Mouse (Mus musculus) MEL (cell line): ENCODE measurements around the gene Efcab14. TPM values are rescaled to one million over a fixed set of nuclear protein-coding genes. Genes with fewer than 3 reads are reported as not detected.
A peak's percentile ranks its signal among the peaks of the same experiment; 100 is the strongest.

ENCODE experiments used
- DNase-seq: peaks from one replicate; pipeline ENCODE4 v3.0.0; 2011; ENCODE audit warnings: low read depth, low spot score
- H3K27ac ChIP-seq: 2 replicates; pipeline ENCODE4 v1.5.1; 2012; ENCODE audit warnings: low read depth, mild to moderate bottlenecking, control low read depth, low read length, moderate library complexity; ENCODE audit not compliant: control insufficient read depth
- H3K27me3 ChIP-seq, 2 experiments: fragments of 150-350 bp in 1 of 2; sonication (generic) in 1 of 2; 2 replicates each; pipeline ENCODE4 v1.6.1; 2012; ENCODE audit warnings: low read length in 2 of 2, mild to moderate bottlenecking in 2 of 2, improper control_type of control experiment in 1 of 2, moderate library complexity in 1 of 2; ENCODE audit not compliant: insufficient read depth in 2 of 2, control insufficient read depth in 1 of 2
- H3K36me3 ChIP-seq, 2 experiments: 2 replicates each; pipeline ENCODE4 v1.6.1; 2012 to 2014; ENCODE audit warnings: low read length in 2 of 2, improper control_type of control experiment in 1 of 2, inconsistent platforms in 1 of 2, mild to moderate bottlenecking in 1 of 2; ENCODE audit not compliant: insufficient read depth in 2 of 2, control insufficient read depth in 1 of 2
- H3K4me1 ChIP-seq, 2 experiments: fragments of 150-350 bp in 1 of 2; sonication (generic) in 1 of 2; 2 replicates each; pipeline ENCODE4 v1.6.1; 2012; ENCODE audit warnings: low read length in 2 of 2, improper control_type of control experiment in 1 of 2, mild to moderate bottlenecking in 1 of 2; ENCODE audit not compliant: insufficient read depth in 2 of 2, control insufficient read depth in 1 of 2
- H3K4me3 ChIP-seq, 2 experiments: fragments of 150-350 bp in 1 of 2; sonication (generic) in 1 of 2; 2 replicates each; pipeline ENCODE4 v1.5.1; 2012; ENCODE audit warnings: low read depth in 2 of 2, low read length in 2 of 2, mild to moderate bottlenecking in 2 of 2, moderate library complexity in 2 of 2, control low read depth in 1 of 2, improper control_type of control experiment in 1 of 2; ENCODE audit not compliant: control insufficient read depth in 1 of 2, insufficient read depth in 1 of 2
- H3K79me2 ChIP-seq: 2 replicates; pipeline ENCODE4 v1.6.1; 2012; ENCODE audit warnings: mild to moderate bottlenecking, low read length, moderate library complexity; ENCODE audit not compliant: control insufficient read depth, poor library complexity, insufficient read depth
- H3K9ac ChIP-seq: 2 replicates; pipeline ENCODE4 v1.6.1; 2012; ENCODE audit warnings: low read depth, mild to moderate bottlenecking, control low read depth, low read length, moderate library complexity; ENCODE audit not compliant: control insufficient read depth, poor library complexity, severe bottlenecking
- H3K9me3 ChIP-seq: fragments of 150-350 bp; sonication (generic); replicated peaks from 2 replicates; pipeline ENCODE4 v1.6.1; 2012; ENCODE audit warnings: mild to moderate bottlenecking, low read length, improper control_type of control experiment, moderate library complexity; ENCODE audit not compliant: insufficient read depth
- BHLHE40 ChIP-seq: IDR thresholded peaks from 2 replicates; pipeline ENCODE4 v1.6.1; 2012; ENCODE audit warnings: low read depth, mild to moderate bottlenecking, inconsistent platforms, low read length, improper control_type of control experiment, borderline replicate concordance
- CTCF ChIP-seq, 3 experiments: IDR thresholded peaks in 2 of 3; conservative IDR thresholded peaks in 1 of 3; 2 replicates each; pipeline ENCODE4 v1.5.1; 2011 to 2012; ENCODE audit warnings: low read length in 3 of 3, low read depth in 2 of 3, mild to moderate bottlenecking in 2 of 3, improper control_type of control experiment in 1 of 3, inconsistent platforms in 1 of 3, mixed read lengths in 1 of 3, moderate library complexity in 1 of 3; ENCODE audit not compliant: control insufficient read depth in 1 of 3, insufficient read depth in 1 of 3, poor library complexity in 1 of 3, severe bottlenecking in 1 of 3
- E2F4 ChIP-seq: IDR thresholded peaks from 2 replicates; pipeline ENCODE4 v1.6.1; 2011; ENCODE audit warnings: low read depth, low read length, improper control_type of control experiment, borderline replicate concordance
- ELF1 ChIP-seq: IDR thresholded peaks from 2 replicates; pipeline ENCODE4 v1.6.1; 2014; ENCODE audit warnings: low read depth, mild to moderate bottlenecking, inconsistent platforms, low read length, improper control_type of control experiment, moderate library complexity
- EP300 ChIP-seq, 2 experiments: IDR thresholded peaks; 2 replicates each; pipeline ENCODE4 v1.6.1; 2011; ENCODE audit warnings: improper control_type of control experiment in 2 of 2, low read length in 2 of 2, low read depth in 1 of 2, mild to moderate bottlenecking in 1 of 2
- ETS1 ChIP-seq: IDR thresholded peaks from 2 replicates; pipeline ENCODE4 v1.6.1; 2012; ENCODE audit warnings: low read depth, mild to moderate bottlenecking, inconsistent platforms, low read length, improper control_type of control experiment, moderate library complexity
- HCFC1 ChIP-seq: IDR thresholded peaks from 2 replicates; pipeline ENCODE4 v1.6.1; 2012; ENCODE audit warnings: low read depth, mild to moderate bottlenecking, inconsistent platforms, low read length, improper control_type of control experiment, moderate library complexity
- JUND ChIP-seq: IDR thresholded peaks from 2 replicates; pipeline ENCODE4 v1.6.1; 2011; ENCODE audit warnings: low read depth, mild to moderate bottlenecking, improper control_type of control experiment, low read length
- MAFK ChIP-seq: IDR thresholded peaks from 2 replicates; pipeline ENCODE4 v1.6.1; 2011; ENCODE audit warnings: low read depth, mild to moderate bottlenecking, low read length, improper control_type of control experiment, borderline replicate concordance
- MEF2A ChIP-seq: IDR thresholded peaks from 2 replicates; pipeline ENCODE4 v1.6.1; 2014; ENCODE audit warnings: low read depth, mild to moderate bottlenecking, inconsistent platforms, low read length, improper control_type of control experiment; ENCODE audit not compliant: poor library complexity, insufficient replicate concordance, severe bottlenecking; ENCODE audit errors: extremely low read depth
- MXI1 ChIP-seq: IDR thresholded peaks from 2 replicates; pipeline ENCODE4 v1.6.1; 2011; ENCODE audit warnings: mild to moderate bottlenecking, low read depth, low read length, improper control_type of control experiment
- MYB ChIP-seq: IDR thresholded peaks from 2 replicates; pipeline ENCODE4 v1.6.1; 2011; ENCODE audit warnings: mild to moderate bottlenecking, low read depth, low read length, improper control_type of control experiment
- POLR2AphosphoS2 ChIP-seq: IDR thresholded peaks from 2 replicates; pipeline ENCODE4 v1.6.1; 2011; ENCODE audit warnings: low read length, improper control_type of control experiment
- RAD21 ChIP-seq: IDR thresholded peaks from 2 replicates; pipeline ENCODE4 v1.6.1; 2011; ENCODE audit warnings: mild to moderate bottlenecking, low read depth, low read length, improper control_type of control experiment
- RCOR1 ChIP-seq: IDR thresholded peaks from 2 replicates; pipeline ENCODE4 v1.6.1; 2012; ENCODE audit warnings: low read depth, mild to moderate bottlenecking, inconsistent platforms, low read length, improper control_type of control experiment
- SMC3 ChIP-seq: IDR thresholded peaks from 2 replicates; pipeline ENCODE4 v1.6.1; 2011; ENCODE audit warnings: low read depth, low read length, improper control_type of control experiment
- UBTF ChIP-seq: IDR thresholded peaks from 2 replicates; pipeline ENCODE4 v1.6.1; 2012; ENCODE audit warnings: low read depth, mild to moderate bottlenecking, inconsistent platforms, low read length, improper control_type of control experiment, moderate library complexity, borderline replicate concordance; ENCODE audit not compliant: insufficient read depth
- USF2 ChIP-seq, 2 experiments: IDR thresholded peaks; 2 replicates each; pipeline ENCODE4 v1.6.1; 2011 to 2012; ENCODE audit warnings: improper control_type of control experiment in 2 of 2, low read length in 2 of 2, borderline replicate concordance in 1 of 2, inconsistent platforms in 1 of 2, low read depth in 1 of 2, mild to moderate bottlenecking in 1 of 2; ENCODE audit not compliant: insufficient read depth in 1 of 2
- ZC3H11A ChIP-seq: IDR thresholded peaks from 2 replicates; pipeline ENCODE4 v1.6.1; 2012; ENCODE audit warnings: low read depth, mild to moderate bottlenecking, inconsistent platforms, low read length, improper control_type of control experiment
- polyA plus RNA-seq, 2 experiments: library from polyadenylated mRNA; stranded (reverse) in 1 of 2; unstranded in 1 of 2; fragments of >175 nt in 1 of 2; fragments of >200 nt in 1 of 2; gene quantifications; 2 replicates each; pipeline versions ENCODE4 v1.2.1 to v1.2.4; 2012; ENCODE audit warnings: low replicate concordance in 2 of 2, low read depth in 1 of 2; ENCODE audit not compliant: insufficient read length in 2 of 2, insufficient read depth in 1 of 2, missing spikeins in 1 of 2
- total RNA-seq: library from RNA; depleted of rRNA; stranded (reverse); fragments of 300-350 nt; gene quantifications from 2 replicates; pipeline ENCODE4 v1.2.3, GENCODE M21; 2012

Gene Efcab14
- total and polyA plus RNA-seq, 3 experiments: 11.7 to 17.1 TPM; not detected in 1

GRCm38 (mm10) chr4:115820199-115820598, 82.7 kb downstream of the Efcab14 start (continued):
- TF ChIP-seq MXI1 (0 out of 2 replicates have a peak, but pooled peaks have one; percentile 22), MEF2A (no peak), EP300 (IDR thresholded peaks at IDR 0.05; ENCODE audit: low read depth in 1 of 2, low read length in 2 of 2) (peak in 1 of 2 experiments; percentile 13; a peak in 2 of 4 replicates), UBTF (no peak), ZC3H11A (no peak)

DNA sequence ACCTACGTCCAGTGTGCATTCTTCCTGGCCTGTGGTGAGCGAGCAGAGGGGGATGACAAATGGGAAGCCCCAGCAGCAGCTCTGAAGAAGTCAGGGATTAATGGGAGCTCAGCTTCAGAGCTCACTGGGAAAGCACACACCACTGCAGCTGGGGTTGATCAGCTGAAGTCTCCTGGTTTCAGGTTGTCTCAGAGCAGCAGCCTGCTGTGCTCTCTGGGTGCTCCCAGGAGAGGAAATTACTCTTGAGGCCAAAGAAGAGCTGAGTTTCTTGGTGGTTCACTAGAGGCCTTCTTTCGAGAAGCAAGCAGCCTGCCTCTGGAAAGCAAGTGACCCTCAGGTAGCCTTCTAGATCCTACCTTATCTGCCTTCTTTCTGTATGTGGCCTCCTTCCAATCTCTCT, 83.4 kb downstream of the Efcab14 start:
- no peaks in the 10 kb centered on the region for H3K27me3 ChIP-seq
- H3K9me3 ChIP-seq: no peaks in the 10 kb centered on the region
- peaks cover 0 to 56% of the 10 kb centered on the region in 2 experiments; a peak in 2 of 4 replicates for H3K36me3 ChIP-seq
- peak overlapping the region; percentile 66 for H3K27ac ChIP-seq
- no peaks in the 10 kb centered on the region for H3K79me2 ChIP-seq
- no peak for DNase-seq
- TF ChIP-seq ELF1: no peak
- no peak for TF ChIP-seq BHLHE40
- TF ChIP-seq JUND: no peak
- TF ChIP-seq RCOR1: no peak
- no peak for TF ChIP-seq SMC3
- TF ChIP-seq, all 39 proteins: peak for 0
- H3K4me1 ChIP-seq: peaks cover 44 to 57% of the 10 kb centered on the region in 2 experiments
- H3K9ac ChIP-seq: no peak overlapping the region
- no peak overlapping the region for H3K4me3 ChIP-seq

DNA sequence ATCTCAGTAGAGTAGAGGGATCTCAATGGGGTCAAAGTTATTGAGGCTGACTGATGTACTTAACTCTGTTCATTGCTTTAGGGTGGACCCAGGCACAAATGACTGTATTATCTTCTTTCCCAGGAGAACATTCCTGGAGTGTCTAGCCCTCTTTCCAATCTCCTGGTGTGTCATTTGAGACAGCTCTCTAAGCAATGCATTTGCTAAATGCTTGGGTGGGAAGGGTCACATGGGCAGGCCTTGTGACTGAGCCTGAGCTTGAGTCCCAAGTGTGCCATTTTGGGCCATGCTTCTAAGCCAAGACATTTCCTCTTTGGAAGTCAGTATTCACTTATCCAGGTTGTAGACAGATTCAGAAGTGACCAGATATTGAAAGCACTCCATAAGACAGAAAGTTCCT, 83.9 kb downstream of the Efcab14 start:
- Histone ChIP-seq H3K36me3 (peaks cover 0 to 56% of the 10 kb centered on the region in 2 experiments; a peak in 2 of 4 replicates), H3K9me3 (no peaks in the 10 kb centered on the region), H3K4me3 (no peak overlapping the region), H3K4me1 (peaks cover 44 to 57% of the 10 kb centered on the region in 2 experiments), H3K27me3 (no peaks in the 10 kb centered on the region), H3K79me2 (no peaks in the 10 kb centered on the region), H3K27ac (peak overlapping the region; percentile 66), H3K9ac (peak overlapping the region; percentile 10; the same call in 1 of the 2 replicates)
- DNase-seq: no peak
- TF ChIP-seq HCFC1 (no peak), RAD21 (no peak), SMC3 (no peak), UBTF (no peak), RCOR1 (no peak), CTCF (IDR thresholded peaks at IDR 0.05 in 2 of 3, conservative IDR thresholded peaks at IDR 0.05 in 1 of 3; ENCODE audit: control insufficient read depth in 1 of 3, insufficient read depth in 1 of 3, low read depth in 2 of 3, low read length in 3 of 3, poor library complexity in 1 of 3, severe bottlenecking in 1 of 3) (no peak), POLR2AphosphoS2 (no peak), USF2 (IDR thresholded peaks at IDR 0.05; ENCODE audit: borderline replicate concordance in 1 of 2, insufficient read depth in 1 of 2, low read depth in 1 of 2, low read length in 2 of 2) (no peak), ETS1 (no peak), E2F4 (no peak), MAFK (no peak), MYB (no peak)
